Mouse (Mus musculus) liver, embryonic 12.5 days (tissue): ENCODE data around the gene Hdac8. TPM values are rescaled to one million over a fixed set of nuclear protein-coding genes. Genes with fewer than 3 reads are reported as not detected.

Source experiments
- ATAC-seq: fragments of 200-750 bp; cut with Nextera tagmentation; 2 replicates; pipeline ENCODE4 v1.8.0; 2017; ENCODE audit warnings: moderate number of reproducible peaks, mild to moderate bottlenecking, moderate library complexity
- H3K27ac ChIP-seq: fragments of 300-500 bp; sonication (generic); 2 replicates; pipeline ENCODE4 v1.5.1; 2016; ENCODE audit warnings: mild to moderate bottlenecking
- H3K27me3 ChIP-seq: fragments of 300-500 bp; sonication (generic); replicated peaks from 2 replicates; pipeline ENCODE4 v1.6.1; 2016; ENCODE audit warnings: mild to moderate bottlenecking, moderate library complexity
- H3K36me3 ChIP-seq: fragments of 300-500 bp; sonication (generic); 2 replicates; pipeline ENCODE4 v1.6.1; 2016; ENCODE audit warnings: mild to moderate bottlenecking, moderate library complexity
- H3K4me1 ChIP-seq: fragments of 300-500 bp; sonication (generic); 2 replicates; pipeline ENCODE4 v1.6.1; 2016
- H3K4me2 ChIP-seq: fragments of 300-500 bp; sonication (generic); 2 replicates; pipeline ENCODE4 v1.6.1; 2016; ENCODE audit warnings: mild to moderate bottlenecking, moderate library complexity
- H3K4me3 ChIP-seq: fragments of 300-500 bp; sonication (generic); 2 replicates; pipeline ENCODE4 v1.5.1; 2016; ENCODE audit warnings: mild to moderate bottlenecking, moderate library complexity
- H3K9ac ChIP-seq: fragments of 300-500 bp; sonication (generic); 2 replicates; pipeline ENCODE4 v1.6.1; 2016; ENCODE audit warnings: mild to moderate bottlenecking, moderate library complexity
- H3K9me3 ChIP-seq: fragments of 300-500 bp; sonication (generic); replicated peaks from 2 replicates; pipeline ENCODE4 v1.6.1; 2016; ENCODE audit warnings: mild to moderate bottlenecking, moderate library complexity
- WGBS: fragments of 180-500 bp; shearing (Covaris S2); methylation state at CpG from one replicate; pipeline ENCODE4 v1.1.7; 2016; ENCODE audit not compliant: insufficient replicate concordance; 5-methylcytosine and 5-hydroxymethylcytosine counted together
- polyA plus RNA-seq: library from polyadenylated mRNA; unstranded; fragments of >200 nt; fragmentation: Nextera tagmentation; extraction: Ambion mirVana; gene quantifications from 2 replicates; pipeline ENCODE4 v1.2.1, GENCODE M21; 2016

Hdac8 gene
- polyA plus RNA-seq, 1 experiment from 2014 or later, result 2.6 TPM

- no peaks in the 10 kb centered on the region for H3K4me1 ChIP-seq
- no peak overlapping the region for H3K4me3 ChIP-seq
- 70% methylated on average over 4 of the region's 4 CpGs for WGBS
- H3K9ac ChIP-seq, result no peak overlapping the region
- no peak for ATAC-seq
- H3K4me2 ChIP-seq, result no peak overlapping the region
- no peaks in the 10 kb centered on the region for H3K36me3 ChIP-seq
- H3K27me3 ChIP-seq, result peaks cover 9% of the 10 kb centered on the region; the same call in 1 of the 2 replicates
- H3K27ac ChIP-seq, result no peak overlapping the region
- H3K9me3 ChIP-seq, result no peaks in the 10 kb centered on the region
Measured at GRCm38 (mm10) chrX:102416972-102417371, 88.2 kb downstream of the Hdac8 start.

GRCm38 (mm10) chrX:102416386-102416785, 88.8 kb downstream of the Hdac8 start:
- Histone ChIP-seq H3K4me3 (no peak overlapping the region), H3K9me3 (no peaks in the 10 kb centered on the region), H3K4me1 (no peaks in the 10 kb centered on the region), H3K27ac (no peak overlapping the region), H3K9ac (no peak overlapping the region), H3K4me2 (no peak overlapping the region), H3K27me3 (peaks cover 9% of the 10 kb centered on the region; the same call in 1 of the 2 replicates), H3K36me3 (no peaks in the 10 kb centered on the region)
- no peak for ATAC-seq
- 41% methylated on average over 4 of the region's 4 CpGs for WGBS

- no peak for ATAC-seq
Measured at GRCm38 (mm10) chrX:102384765-102385164, 120.4 kb downstream of the Hdac8 start.

GRCm38 (mm10) chrX:102383151-102383550, 122.0 kb downstream of the Hdac8 start:
- no peak overlapping the region for H3K4me3 ChIP-seq
- no peak overlapping the region for H3K4me2 ChIP-seq
- no peaks in the 10 kb centered on the region for H3K9me3 ChIP-seq
- no peaks in the 10 kb centered on the region for H3K4me1 ChIP-seq
- no peak overlapping the region for H3K9ac ChIP-seq
- no peak overlapping the region for H3K27ac ChIP-seq
- ATAC-seq, result no peak
- H3K36me3 ChIP-seq, result no peaks in the 10 kb centered on the region
- peaks cover 13% of the 10 kb centered on the region; the same call in 1 of the 2 replicates for H3K27me3 ChIP-seq
- WGBS, result 57% methylated on average over 7 of the region's 7 CpGs

More at GRCm38 (mm10) chrX:102384765-102385164, 120.4 kb downstream of the Hdac8 start:
- H3K9me3 ChIP-seq, result no peaks in the 10 kb centered on the region
- H3K4me2 ChIP-seq, result no peak overlapping the region
- H3K4me3 ChIP-seq, result no peak overlapping the region
- H3K4me1 ChIP-seq, result no peaks in the 10 kb centered on the region
- WGBS, result 47% methylated on average over 3 of the region's 3 CpGs
- no peak overlapping the region for H3K9ac ChIP-seq
- H3K27ac ChIP-seq, result no peak overlapping the region
- peaks cover 13% of the 10 kb centered on the region; the same call in 1 of the 2 replicates for H3K27me3 ChIP-seq
- H3K36me3 ChIP-seq, result no peaks in the 10 kb centered on the region

- 60% methylated on average over 3 of the region's 3 CpGs for WGBS
- Histone ChIP-seq H3K36me3 (no peaks in the 10 kb centered on the region), H3K4me1 (no peaks in the 10 kb centered on the region), H3K4me3 (no peak overlapping the region), H3K4me2 (no peak overlapping the region), H3K27ac (no peak overlapping the region), H3K27me3 (peaks cover 11% of the 10 kb centered on the region; the same call in 1 of the 2 replicates), H3K9me3 (no peaks in the 10 kb centered on the region), H3K9ac (no peak overlapping the region)
- ATAC-seq, result no peak
Measured at GRCm38 (mm10) chrX:102366510-102366909, 138.6 kb downstream of the Hdac8 start.

GRCm38 (mm10) chrX:102362244-102362643, 142.9 kb downstream of the Hdac8 start:
- WGBS, result 65% methylated on average over 2 of the region's 2 CpGs
- no peak for ATAC-seq
- no peak overlapping the region for H3K27ac ChIP-seq
- no peak overlapping the region for H3K4me3 ChIP-seq
- H3K9ac ChIP-seq, result no peak overlapping the region
- no peaks in the 10 kb centered on the region; the same call in 1 of the 2 replicates for H3K27me3 ChIP-seq
- H3K36me3 ChIP-seq, result no peaks in the 10 kb centered on the region
- no peaks in the 10 kb centered on the region for H3K9me3 ChIP-seq
- no peak overlapping the region for H3K4me2 ChIP-seq
- H3K4me1 ChIP-seq, result no peaks in the 10 kb centered on the region

- H3K4me3 ChIP-seq, result no peak overlapping the region
- peaks cover 9% of the 10 kb centered on the region for H3K27me3 ChIP-seq
- H3K36me3 ChIP-seq, result no peaks in the 10 kb centered on the region
- H3K27ac ChIP-seq, result no peak overlapping the region
- H3K9ac ChIP-seq, result no peak overlapping the region
- WGBS, result 66% methylated on average over 3 of the region's 3 CpGs
- H3K9me3 ChIP-seq, result no peaks in the 10 kb centered on the region
- H3K4me1 ChIP-seq, result no peaks in the 10 kb centered on the region
- no peak for ATAC-seq
- no peak overlapping the region for H3K4me2 ChIP-seq
Measured at GRCm38 (mm10) chrX:102353412-102353811, 151.7 kb downstream of the Hdac8 start.

GRCm38 (mm10) chrX:102349843-102350731, 155.1 kb downstream of the Hdac8 start:
- Histone ChIP-seq H3K36me3 (no peaks in the 10 kb centered on the region), H3K9me3 (no peaks in the 10 kb centered on the region), H3K4me3 (no peak overlapping the region), H3K27ac (no peak overlapping the region), H3K4me2 (no peak overlapping the region), H3K4me1 (no peaks in the 10 kb centered on the region), H3K27me3 (peaks cover 14% of the 10 kb centered on the region), H3K9ac (no peak overlapping the region)
- WGBS, result 75% methylated on average over 14 of the region's 14 CpGs
- no peak for ATAC-seq

- Histone ChIP-seq H3K4me3 (no peak overlapping the region), H3K9ac (no peak overlapping the region), H3K27me3 (peaks cover 18% of the 10 kb centered on the region), H3K27ac (no peak overlapping the region), H3K36me3 (no peaks in the 10 kb centered on the region), H3K4me2 (no peak overlapping the region), H3K4me1 (no peaks in the 10 kb centered on the region), H3K9me3 (no peaks in the 10 kb centered on the region)
- 74% methylated on average over 9 of the region's 9 CpGs for WGBS
- ATAC-seq, result no peak
Measured at GRCm38 (mm10) chrX:102348886-102349486, 156.2 kb downstream of the Hdac8 start.

- Histone ChIP-seq H3K4me2 (no peak overlapping the region), H3K27ac (no peak overlapping the region), H3K36me3 (no peaks in the 10 kb centered on the region), H3K9ac (no peak overlapping the region), H3K4me3 (no peak overlapping the region), H3K9me3 (no peaks in the 10 kb centered on the region), H3K27me3 (peaks cover 10% of the 10 kb centered on the region; the same call in 1 of the 2 replicates), H3K4me1 (no peaks in the 10 kb centered on the region)
- no peak for ATAC-seq
- 72% methylated on average over 4 of the region's 4 CpGs for whole genome bisulfite sequencing
Measured at GRCm38 (mm10) chrX:102341688-102342087, 163.5 kb downstream of the Hdac8 start.

- H3K4me1 ChIP-seq, result no peaks in the 10 kb centered on the region
- no peaks in the 10 kb centered on the region for H3K9me3 ChIP-seq
- WGBS, result 61% methylated on average over 8 of the region's 8 CpGs
Measured at GRCm38 (mm10) chrX:102339396-102340155, 165.6 kb downstream of the Hdac8 start.

More at GRCm38 (mm10) chrX:102339396-102340155, 165.6 kb downstream of the Hdac8 start:
- Histone ChIP-seq H3K27me3 (peaks cover 5% of the 10 kb centered on the region; the same call in 1 of the 2 replicates), H3K36me3 (no peaks in the 10 kb centered on the region), H3K27ac (no peak overlapping the region), H3K9ac (no peak overlapping the region), H3K4me3 (no peak overlapping the region), H3K4me2 (no peak overlapping the region)
- ATAC-seq, result no peak
